Mouse (Mus musculus) lung, embryonic 14.5 days (tissue): ENCODE results near the gene Fanci. TPM values are rescaled to one million over a fixed set of nuclear protein-coding genes. Genes with fewer than 3 reads are reported as not detected.

Experiments
- ATAC-seq: fragments of 200-750 bp; cut with Nextera tagmentation; 2 replicates; pipeline ENCODE4 v1.8.0; 2017; ENCODE audit warnings: mild to moderate bottlenecking, moderate TSS enrichment, moderate library complexity; ENCODE audit not compliant: insufficient read depth
- DNase-seq: peaks from one replicate; pipeline ENCODE4 v3.0.0-alpha.2; 2015
- H3K27ac ChIP-seq: fragments of 300-500 bp; sonication (generic); 2 replicates; pipeline ENCODE4 v1.5.1; 2014; ENCODE audit warnings: low read depth, mild to moderate bottlenecking, moderate library complexity
- H3K27me3 ChIP-seq: fragments of 300-500 bp; sonication (generic); 2 replicates; pipeline ENCODE4 v1.6.1; 2014; ENCODE audit warnings: low read length, control low read depth; ENCODE audit not compliant: insufficient read depth
- H3K36me3 ChIP-seq: fragments of 300-500 bp; sonication (generic); 2 replicates; pipeline ENCODE4 v1.6.1; 2014; ENCODE audit warnings: control low read depth; ENCODE audit not compliant: insufficient read depth
- H3K4me1 ChIP-seq: fragments of 300-500 bp; sonication (generic); 2 replicates; pipeline ENCODE4 v1.6.1; 2014; ENCODE audit warnings: antibody characterized with exemption, control low read depth; ENCODE audit not compliant: insufficient read depth
- H3K4me2 ChIP-seq: fragments of 300-500 bp; sonication (generic); 2 replicates; pipeline ENCODE4 v1.6.1; 2014; ENCODE audit warnings: mild to moderate bottlenecking
- H3K4me3 ChIP-seq: fragments of 300-500 bp; sonication (generic); 2 replicates; pipeline ENCODE4 v1.5.1; 2014; ENCODE audit warnings: low read depth, low read length
- H3K9ac ChIP-seq: fragments of 300-500 bp; sonication (generic); 2 replicates; pipeline ENCODE4 v1.6.1; 2014
- H3K9me3 ChIP-seq: fragments of 300-500 bp; sonication (generic); 2 replicates; pipeline ENCODE4 v1.6.1; 2016; ENCODE audit warnings: low read depth, low read length, control low read depth
- CTCF ChIP-seq: IDR thresholded peaks from 2 replicates; pipeline ENCODE4 v1.5.1; 2016; ENCODE audit warnings: antibody characterized with exemption, low read depth
- WGBS: fragments of 180-500 bp; shearing (Covaris S2); extraction: QIAGEN DNeasy Blood & Tissue Kit; methylation state at CpG from one replicate; pipeline ENCODE4 v1.1.7; 2014; 5-methylcytosine and 5-hydroxymethylcytosine counted together
- polyA plus RNA-seq: library from polyadenylated mRNA; unstranded; fragments of >200 nt; fragmentation: Nextera tagmentation; extraction: Ambion mirVana; gene quantifications from 2 replicates; pipeline ENCODE4 v1.2.1, GENCODE M21; 2014

The Fanci gene
- 16.9 and 19.3 TPM in 2 replicates for polyA plus RNA-seq

DNA sequence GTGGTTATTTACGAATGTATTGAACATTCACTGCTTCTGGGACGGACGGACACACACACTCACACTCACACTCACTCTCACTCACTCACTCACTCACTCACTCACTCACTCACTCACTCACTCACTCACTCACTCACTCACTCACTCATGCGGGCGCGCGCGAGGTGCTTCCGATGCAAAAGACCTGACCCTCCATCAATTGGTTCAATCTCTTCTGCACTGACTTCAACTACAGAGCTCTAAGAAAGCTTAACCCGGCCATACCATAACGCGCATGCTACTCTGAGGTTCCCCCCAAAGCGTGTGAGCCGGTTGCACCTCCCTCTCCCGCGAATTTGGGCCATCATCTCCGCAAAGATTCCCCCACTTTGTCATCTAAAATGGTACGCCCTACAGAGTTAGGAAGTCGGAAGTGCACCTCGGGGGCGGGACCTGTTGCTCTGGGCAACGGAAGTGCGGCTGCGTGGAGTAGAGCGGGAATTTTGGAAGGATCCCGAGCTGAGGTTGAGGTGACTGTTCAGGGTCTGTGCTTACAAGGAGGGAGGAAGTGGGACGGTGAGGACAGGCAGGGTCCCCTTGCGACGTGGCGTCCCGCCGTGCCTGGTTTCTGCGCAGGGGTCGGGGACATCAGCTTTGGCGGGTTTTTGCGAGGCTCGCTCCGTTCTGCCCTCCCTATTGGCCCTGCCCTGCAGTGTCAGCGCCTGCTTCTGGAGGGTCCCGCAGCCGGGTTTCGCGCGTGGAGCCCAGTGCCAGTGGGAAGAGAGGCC lies at the start of gene Fanci:
Gene Fanci, plus strand, starts transcription at position 47 of the 767 bp plus-strand sequence.
- peak; percentile 99 for DNase-seq
- Histone ChIP-seq H3K4me2 (peak within 1 kb of the TSS; percentile 93), H3K4me1 (no peaks in the 10 kb centered on the region), H3K27me3 (no peaks in the 10 kb centered on the region), H3K9me3 (no peaks in the 10 kb centered on the region), H3K36me3 (no peaks in the 10 kb centered on the region; the same call in 1 of the 2 replicates), H3K4me3 (peak within 1 kb of the TSS; percentile 65), H3K27ac (peak within 1 kb of the TSS; percentile 87), H3K9ac (peak within 1 kb of the TSS; percentile 71)
- TF ChIP-seq CTCF: no peak
- ATAC-seq: peak; percentile 96
- WGBS: under 1% methylated on average over 44 of the region's 44 CpGs

DNA sequence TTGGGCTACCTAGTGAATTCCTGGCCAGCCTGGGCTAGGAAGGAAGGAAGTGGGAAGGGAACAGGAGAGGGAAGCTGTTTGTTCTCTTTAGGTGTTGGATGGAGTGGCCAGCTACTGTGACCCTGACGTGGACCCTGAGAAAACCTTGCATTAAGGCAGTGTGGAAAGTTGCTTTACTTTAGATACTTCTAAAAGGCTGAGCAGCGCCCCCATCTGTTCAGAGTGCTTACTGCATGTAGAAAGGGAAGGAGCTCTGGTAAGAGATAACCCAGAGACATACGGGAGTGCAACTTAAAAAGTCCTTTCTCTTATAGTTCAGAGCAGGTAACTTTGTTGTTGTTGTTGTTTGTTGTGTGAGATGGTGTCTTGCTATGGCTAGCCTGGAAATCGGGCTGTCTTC lies 45.8 kb upstream of the Fanci start:
- no peaks in the 10 kb centered on the region for H3K9me3 ChIP-seq
- ATAC-seq: no peak
- no peaks in the 10 kb centered on the region for H3K4me1 ChIP-seq
- H3K9ac ChIP-seq: no peak overlapping the region
- no peak overlapping the region for H3K4me2 ChIP-seq
- peak; percentile 64 for TF ChIP-seq CTCF
- no peaks in the 10 kb centered on the region for H3K27me3 ChIP-seq
- 42% methylated on average over 4 of the region's 4 CpGs for WGBS
- H3K4me3 ChIP-seq: no peak overlapping the region
- DNase-seq: peak; percentile 80
- H3K27ac ChIP-seq: no peak overlapping the region
- peaks cover 36% of the 10 kb centered on the region for H3K36me3 ChIP-seq

- H3K27ac ChIP-seq: no peak overlapping the region
- no peak for TF ChIP-seq CTCF
- DNase-seq (no peak), ATAC-seq (no peak)
- WGBS: 62% methylated on average over 8 of the region's 8 CpGs
- H3K4me1 ChIP-seq: no peaks in the 10 kb centered on the region
- no peak overlapping the region for H3K4me3 ChIP-seq
- no peaks in the 10 kb centered on the region for H3K27me3 ChIP-seq
- no peak overlapping the region for H3K4me2 ChIP-seq
- no peak overlapping the region for H3K9ac ChIP-seq
- no peaks in the 10 kb centered on the region for H3K9me3 ChIP-seq
- H3K36me3 ChIP-seq: peaks cover 39% of the 10 kb centered on the region
Measured at GRCm38 (mm10) chr7:79346555-79347075, 45.1 kb upstream of the Fanci start.

- H3K36me3 ChIP-seq: peaks cover 45% of the 10 kb centered on the region
- H3K9ac ChIP-seq: no peak overlapping the region
- WGBS: 77% methylated on average over 13 of the region's 13 CpGs
- H3K4me2 ChIP-seq: no peak overlapping the region
- no peak for ATAC-seq
- TF ChIP-seq CTCF: 0 out of 2 replicates have a peak, but pooled peaks have one; percentile 17
- H3K9me3 ChIP-seq: no peaks in the 10 kb centered on the region
- no peak for DNase-seq
- H3K4me1 ChIP-seq: no peaks in the 10 kb centered on the region
- H3K27ac ChIP-seq: no peak overlapping the region
- no peaks in the 10 kb centered on the region for H3K27me3 ChIP-seq
- H3K4me3 ChIP-seq: no peak overlapping the region
Measured at GRCm38 (mm10) chr7:79347108-79347813, 44.5 kb upstream of the Fanci start.

- no peak for TF ChIP-seq CTCF
- 78% methylated on average over 8 of the region's 8 CpGs for WGBS
- no peak overlapping the region for H3K4me3 ChIP-seq
- H3K27me3 ChIP-seq: no peaks in the 10 kb centered on the region
- H3K36me3 ChIP-seq: peaks cover 41% of the 10 kb centered on the region
- no peak for DNase-seq
- H3K9me3 ChIP-seq: no peaks in the 10 kb centered on the region
- no peak overlapping the region for H3K27ac ChIP-seq
- H3K4me2 ChIP-seq: no peak overlapping the region
- no peak overlapping the region for H3K9ac ChIP-seq
- no peaks in the 10 kb centered on the region for H3K4me1 ChIP-seq
- no peak for ATAC-seq
Measured at GRCm38 (mm10) chr7:79348816-79349215, 42.9 kb upstream of the Fanci start.

DNA sequence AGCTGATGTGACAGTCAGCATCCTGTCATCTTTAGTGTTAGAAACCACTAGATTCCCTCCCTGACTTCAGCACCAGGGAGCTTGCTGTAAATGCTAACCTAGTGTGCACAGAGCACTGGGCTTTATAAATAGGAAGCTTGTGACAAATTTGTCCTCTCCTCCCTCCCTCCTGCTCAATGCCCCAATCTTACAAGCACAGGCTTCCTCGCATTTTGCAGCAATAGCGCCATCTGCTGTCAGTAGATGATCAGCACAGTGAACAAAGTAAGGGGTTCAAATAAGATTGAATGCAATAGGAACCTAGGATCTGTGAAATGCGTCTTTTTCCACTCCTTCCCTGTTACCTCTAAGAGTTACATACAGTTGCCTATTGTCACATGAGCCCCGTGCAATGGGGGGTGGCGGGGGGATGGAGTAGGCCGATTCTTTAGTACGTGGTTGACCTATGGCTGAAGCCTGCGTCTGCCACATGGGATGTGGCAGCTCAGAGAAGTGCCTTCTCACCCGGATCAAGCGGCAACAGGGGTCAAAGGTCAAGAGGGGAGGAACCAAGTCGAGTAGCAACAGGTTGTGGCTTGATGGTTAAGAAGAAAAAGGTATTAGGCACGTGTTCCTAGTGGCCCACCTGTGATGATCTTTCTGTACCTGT lies 41.9 kb upstream of the Fanci start:
- Histone ChIP-seq H3K27ac (no peak overlapping the region), H3K9me3 (no peaks in the 10 kb centered on the region), H3K36me3 (peaks cover 42% of the 10 kb centered on the region), H3K4me2 (no peak overlapping the region), H3K4me1 (no peaks in the 10 kb centered on the region), H3K4me3 (no peak overlapping the region), H3K27me3 (no peaks in the 10 kb centered on the region), H3K9ac (no peak overlapping the region)
- WGBS: 36% methylated on average over 12 of the region's 12 CpGs
- DNase-seq (peak; percentile 94), ATAC-seq (peak; percentile 51; the same call in 1 of the 2 replicates)
- TF ChIP-seq CTCF: peak; percentile 94
